Mouse (Mus musculus) heart, embryonic 14.5 days (tissue): ENCODE data around the gene Otx2. TPM values are rescaled to one million over a fixed set of nuclear protein-coding genes. Genes with fewer than 3 reads are reported as not detected.

ENCODE experiments used
- ATAC-seq: fragments of 200-750 bp; cut with Nextera tagmentation; 2 replicates; pipeline ENCODE4 v1.8.0; 2017; ENCODE audit warnings: low read depth, moderate TSS enrichment; ENCODE audit not compliant: insufficient number of reproducible peaks, insufficient read depth, low FRiP score
- H3K27ac ChIP-seq, 2 experiments: fragments of 200-500 bp in 1 of 2; fragments of 300-500 bp in 1 of 2; sonication (generic) in 1 of 2; replicated peaks in 1 of 2; 2 replicates each; pipeline ENCODE4 v1.5.1; 2012 to 2014; ENCODE audit warnings: low read depth in 2 of 2, low read length in 2 of 2, control low read depth in 1 of 2, mild to moderate bottlenecking in 1 of 2, mixed read lengths in 1 of 2; ENCODE audit not compliant: control insufficient read depth in 1 of 2, insufficient read depth in 1 of 2
- H3K27me3 ChIP-seq: fragments of 300-500 bp; sonication (generic); 2 replicates; pipeline ENCODE4 v1.6.1; 2014; ENCODE audit warnings: mild to moderate bottlenecking, low read length, control low read depth; ENCODE audit not compliant: control insufficient read depth, insufficient read depth
- H3K36me3 ChIP-seq: fragments of 300-500 bp; sonication (generic); 2 replicates; pipeline ENCODE4 v1.6.1; 2014; ENCODE audit warnings: mild to moderate bottlenecking, control low read depth, low read length, mixed read lengths; ENCODE audit not compliant: control insufficient read depth, insufficient read depth
- H3K4me1 ChIP-seq, 2 experiments: fragments of 200-500 bp in 1 of 2; fragments of 300-500 bp in 1 of 2; sonication (generic) in 1 of 2; 2 replicates each; pipeline ENCODE4 v1.6.1; 2012 to 2014; ENCODE audit warnings: low read length in 2 of 2, control low read depth in 1 of 2, mixed read lengths in 1 of 2; ENCODE audit not compliant: control insufficient read depth in 2 of 2, insufficient read depth in 2 of 2
- H3K4me2 ChIP-seq: fragments of 300-500 bp; sonication (generic); 2 replicates; pipeline ENCODE4 v1.6.1; 2014; ENCODE audit warnings: mild to moderate bottlenecking, low read length
- H3K4me3 ChIP-seq, 2 experiments: fragments of 200-500 bp in 1 of 2; fragments of 300-500 bp in 1 of 2; sonication (generic) in 1 of 2; 2 replicates each; pipeline ENCODE4 v1.5.1; 2012 to 2014; ENCODE audit warnings: low read length in 2 of 2, mild to moderate bottlenecking in 2 of 2, control low read depth in 1 of 2, low read depth in 1 of 2, moderate library complexity in 1 of 2; ENCODE audit not compliant: control insufficient read depth in 1 of 2, insufficient read depth in 1 of 2
- H3K9ac ChIP-seq: fragments of 300-500 bp; sonication (generic); 2 replicates; pipeline ENCODE4 v1.6.1; 2014; ENCODE audit warnings: mild to moderate bottlenecking, low read length
- H3K9me3 ChIP-seq: fragments of 300-500 bp; sonication (generic); 2 replicates; pipeline ENCODE4 v1.6.1; 2016; ENCODE audit warnings: low read length, control low read depth; ENCODE audit not compliant: control insufficient read depth
- WGBS: fragments of 180-500 bp; shearing (Covaris S2); extraction: QIAGEN DNeasy Blood & Tissue Kit; methylation state at CpG from one replicate; pipeline ENCODE4 v1.1.7; 2014; 5-methylcytosine and 5-hydroxymethylcytosine counted together
- polyA plus RNA-seq: library from polyadenylated mRNA; unstranded; fragments of >200 nt; fragmentation: Nextera tagmentation; extraction: Ambion mirVana; gene quantifications from 2 replicates; pipeline ENCODE4 v1.2.1, GENCODE M21; 2014

Gene Otx2
- polyA plus RNA-seq, 1 experiment from 2014 or later = not detected

GRCm38 (mm10) chr14:48662568-48663236 is 10.9 kb downstream of the Otx2 start:
- H3K4me2 ChIP-seq = no peak overlapping the region
- WGBS = 1% methylated on average over 16 of the region's 16 CpGs
- no peak overlapping the region for H3K9ac ChIP-seq
- H3K4me1 ChIP-seq = peaks cover 2 to 9% of the 10 kb centered on the region in 2 experiments; a peak in 2 of 4 replicates
- H3K27ac ChIP-seq = no peak overlapping the region
- no peaks in the 10 kb centered on the region for H3K9me3 ChIP-seq
- H3K4me3 ChIP-seq = no peak overlapping the region
- H3K27me3 ChIP-seq = peaks cover 96% of the 10 kb centered on the region
- no peak for ATAC-seq
- H3K36me3 ChIP-seq = no peaks in the 10 kb centered on the region

GRCm38 (mm10) chr14:48661646-48662567 is 11.7 kb downstream of the Otx2 start:
- WGBS = 4% methylated on average over 38 of the region's 38 CpGs
- H3K36me3 ChIP-seq = no peaks in the 10 kb centered on the region
- H3K9ac ChIP-seq = no peak overlapping the region
- H3K4me1 ChIP-seq = peaks cover 2 to 9% of the 10 kb centered on the region in 2 experiments; a peak in 2 of 4 replicates
- H3K27me3 ChIP-seq = peaks cover 96% of the 10 kb centered on the region
- H3K4me3 ChIP-seq = no peak overlapping the region
- H3K27ac ChIP-seq = no peak overlapping the region
- no peaks in the 10 kb centered on the region for H3K9me3 ChIP-seq
- no peak for ATAC-seq
- no peak overlapping the region for H3K4me2 ChIP-seq

GRCm38 (mm10) chr14:48661151-48661550 is 12.5 kb downstream of the Otx2 start:
- Histone ChIP-seq H3K4me3 (no peak overlapping the region), H3K36me3 (no peaks in the 10 kb centered on the region), H3K27ac (no peak overlapping the region), H3K9ac (no peak overlapping the region), H3K4me2 (no peak overlapping the region), H3K9me3 (no peaks in the 10 kb centered on the region), H3K4me1 (peaks cover 2 to 9% of the 10 kb centered on the region in 2 experiments; a peak in 2 of 4 replicates), H3K27me3 (peaks cover 97% of the 10 kb centered on the region)
- 22% methylated on average over 8 of the region's 8 CpGs for WGBS
- no peak for ATAC-seq

GRCm38 (mm10) chr14:48660593-48660992 is 13.0 kb downstream of the Otx2 start:
- H3K4me2 ChIP-seq = no peak overlapping the region
- H3K9ac ChIP-seq = no peak overlapping the region
- peaks cover 97% of the 10 kb centered on the region for H3K27me3 ChIP-seq
- H3K4me3 ChIP-seq = no peak overlapping the region
- WGBS = 69% methylated on average over 4 of the region's 4 CpGs
- no peak overlapping the region for H3K27ac ChIP-seq
- H3K9me3 ChIP-seq = no peaks in the 10 kb centered on the region
- ATAC-seq = no peak
- H3K4me1 ChIP-seq = peaks cover 0 to 9% of the 10 kb centered on the region in 2 experiments; a peak in 2 of 4 replicates
- no peaks in the 10 kb centered on the region for H3K36me3 ChIP-seq

GRCm38 (mm10) chr14:48659661-48660060 is 14.0 kb downstream of the Otx2 start:
- Histone ChIP-seq H3K9me3 (no peaks in the 10 kb centered on the region), H3K9ac (no peak overlapping the region), H3K27me3 (peaks cover 97% of the 10 kb centered on the region), H3K4me3 (no peak overlapping the region), H3K4me2 (no peak overlapping the region), H3K4me1 (peaks cover 3 to 4% of the 10 kb centered on the region in 2 experiments; a peak in 1 of 4 replicates), H3K36me3 (no peaks in the 10 kb centered on the region), H3K27ac (no peak overlapping the region)
- whole genome bisulfite sequencing = 74% methylated on average over 4 of the region's 4 CpGs
- no peak for ATAC-seq

GRCm38 (mm10) chr14:48657241-48657640 is 16.4 kb downstream of the Otx2 start:
- H3K4me2 ChIP-seq = no peak overlapping the region
- H3K9ac ChIP-seq = no peak overlapping the region
- peaks cover 99% of the 10 kb centered on the region for H3K27me3 ChIP-seq
- ATAC-seq = no peak
- no peak overlapping the region for H3K4me3 ChIP-seq
- 79% methylated on average over 6 of the region's 6 CpGs for WGBS
- H3K9me3 ChIP-seq = no peaks in the 10 kb centered on the region
- no peaks in the 10 kb centered on the region for H3K36me3 ChIP-seq
- H3K4me1 ChIP-seq = peaks cover 1 to 4% of the 10 kb centered on the region in 2 experiments; a peak in 1 of 4 replicates
- H3K27ac ChIP-seq = no peak overlapping the region

GRCm38 (mm10) chr14:48656711-48657110 is 16.9 kb downstream of the Otx2 start:
- no peak for ATAC-seq
- 69% methylated on average over 4 of the region's 4 CpGs for WGBS

More at GRCm38 (mm10) chr14:48656711-48657110, 16.9 kb downstream of the Otx2 start:
- no peak overlapping the region for H3K9ac ChIP-seq
- no peak overlapping the region for H3K4me2 ChIP-seq
- no peak overlapping the region for H3K27ac ChIP-seq
- H3K4me3 ChIP-seq = no peak overlapping the region
- no peaks in the 10 kb centered on the region for H3K36me3 ChIP-seq
- peaks cover 0 to 4% of the 10 kb centered on the region in 2 experiments; a peak in 1 of 4 replicates for H3K4me1 ChIP-seq
- peaks cover 99% of the 10 kb centered on the region for H3K27me3 ChIP-seq
- H3K9me3 ChIP-seq = no peaks in the 10 kb centered on the region
